8 mouse cellular contexts compared by ENCODE assay signal in the genomic region with DNA sequence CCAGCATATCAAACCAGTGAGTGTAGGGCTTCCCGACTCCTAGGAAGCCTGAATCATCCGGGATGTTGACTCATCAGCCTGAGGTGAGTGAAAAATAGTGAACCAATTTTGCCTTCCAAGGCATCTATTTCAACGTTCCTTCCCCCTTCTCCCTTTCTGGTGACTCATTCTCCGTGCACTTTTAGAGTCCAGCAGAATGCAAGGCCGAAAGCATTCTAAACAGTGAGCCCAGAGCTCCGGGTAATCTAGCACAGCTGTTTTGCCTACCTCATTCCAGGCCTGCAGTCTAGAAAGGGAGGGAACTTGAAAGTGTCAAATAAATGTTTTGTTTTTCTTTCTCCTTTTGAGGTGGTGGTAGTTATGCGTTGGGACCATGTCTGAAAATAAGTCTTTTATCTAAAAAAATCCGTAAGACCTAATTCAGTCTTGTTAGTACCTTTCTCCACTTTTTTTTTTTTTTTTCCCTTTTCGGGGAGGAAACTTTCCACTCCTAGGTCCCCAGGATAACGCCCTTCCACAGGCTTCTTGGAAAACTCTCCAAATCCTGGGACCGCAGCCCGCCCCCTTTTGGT. TPM values are rescaled to one million over a fixed set of nuclear protein-coding genes. Genes with fewer than 3 reads are reported as not detected.
DNase-seq lines count a peak whose midpoint lies in the region; ATAC-seq lines count a peak whose summit lies in the region.

No protein-coding gene starts in this region.

- H3K4me3 ChIP-seq in embryonic facial prominence, embryonic 13.5 days = peak overlapping the region; percentile 93
- peak overlapping the region; percentile 100 for H3K4me3 ChIP-seq in heart, embryonic 15.5 days
- H3K4me3 ChIP-seq in midbrain, embryonic 11.5 days (ENCODE audit: low read depth, low read length) = peak overlapping the region; percentile 95; the same call in 1 of the 2 replicates

- H3K9me3 ChIP-seq in embryonic facial prominence, embryonic 13.5 days = no peaks in the 10 kb centered on the region
- no peaks in the 10 kb centered on the region for H3K9me3 ChIP-seq in heart, embryonic 15.5 days (replicated peaks)
- no peaks in the 10 kb centered on the region for H3K9me3 ChIP-seq in midbrain, embryonic 11.5 days (ENCODE audit: control insufficient read depth, low read length)

- H3K9ac ChIP-seq in embryonic facial prominence, embryonic 13.5 days = no peak overlapping the region
- no peak overlapping the region for H3K9ac ChIP-seq in heart, embryonic 15.5 days
- no peak overlapping the region for H3K9ac ChIP-seq in midbrain, embryonic 11.5 days (ENCODE audit: low read length)

- no peak for ATAC-seq in embryonic facial prominence, embryonic 13.5 days (ENCODE audit: insufficient number of reproducible peaks, insufficient read depth, low FRiP score, low TSS enrichment, low read depth)
- no peak for ATAC-seq in heart, embryonic 15.5 days (replicated peaks; ENCODE audit: insufficient number of reproducible peaks, insufficient read depth, low FRiP score, low read depth)
- no peak for ATAC-seq in midbrain, embryonic 11.5 days (ENCODE audit: low FRiP score)

- H3K27me3 ChIP-seq in embryonic facial prominence, embryonic 13.5 days = no peaks in the 10 kb centered on the region
- H3K27me3 ChIP-seq in heart, embryonic 15.5 days = no peaks in the 10 kb centered on the region
- H3K27me3 ChIP-seq in midbrain, embryonic 11.5 days (ENCODE audit: control insufficient read depth, insufficient read depth, low read length) = no peaks in the 10 kb centered on the region

- peaks cover 9% of the 10 kb centered on the region; the same call in 1 of the 2 replicates for H3K36me3 ChIP-seq in embryonic facial prominence, embryonic 13.5 days
- no peaks in the 10 kb centered on the region for H3K36me3 ChIP-seq in heart, embryonic 15.5 days
- no peaks in the 10 kb centered on the region for H3K36me3 ChIP-seq in midbrain, embryonic 11.5 days (ENCODE audit: control insufficient read depth, insufficient read depth, low read length)

- peak; percentile 13 for DNase-seq in embryo, embryonic 10 days (ENCODE audit: low spot score)
- no peak for DNase-seq in embryo, embryonic 9.5 days (ENCODE audit: extremely low spot score)
- DNase-seq in NIH3T3 (ENCODE audit: low read depth) = peak; percentile 93
- DNase-seq in kidney, postnatal 36 days = peak; percentile 6 to 15
- no peak for DNase-seq in midbrain, embryonic 11.5 days (ENCODE audit: low spot score, missing footprints)
- DNase-seq in thymus, postnatal 4 days = peak; percentile 12

- peaks cover 15% of the 10 kb centered on the region for H3K4me1 ChIP-seq in embryonic facial prominence, embryonic 13.5 days
- H3K4me1 ChIP-seq in heart, embryonic 15.5 days (replicated peaks) = peaks cover 13% of the 10 kb centered on the region
- peaks cover 4% of the 10 kb centered on the region; the same call in 1 of the 2 replicates for H3K4me1 ChIP-seq in midbrain, embryonic 11.5 days (ENCODE audit: control insufficient read depth, insufficient read depth, low read length)

- peak overlapping the region; percentile 82 for H3K27ac ChIP-seq in embryonic facial prominence, embryonic 13.5 days
- H3K27ac ChIP-seq in heart, embryonic 15.5 days = peak overlapping the region; percentile 99
- no peak overlapping the region for H3K27ac ChIP-seq in midbrain, embryonic 11.5 days (ENCODE audit: low read depth, low read length)

- WGBS in embryonic facial prominence, embryonic 13.5 days = 9% methylated on average over 12 of the region's 12 CpGs
- WGBS in heart, embryonic 15.5 days = 8% methylated on average over 12 of the region's 12 CpGs
- 28% methylated on average over 12 of the region's 12 CpGs for WGBS in midbrain, embryonic 11.5 days

- H3K4me2 ChIP-seq in embryonic facial prominence, embryonic 13.5 days = peak overlapping the region; percentile 48
- H3K4me2 ChIP-seq in heart, embryonic 15.5 days = peak overlapping the region; percentile 56
- no peak overlapping the region for H3K4me2 ChIP-seq in midbrain, embryonic 11.5 days

RNA-seq across cellular contexts. Expression of gene Rtn4, which starts 0.6 kb away (rescaled TPM):
- polyA plus RNA-seq in embryonic facial prominence, embryonic 13.5 days (2015; fragmentation: Nextera tagmentation; extraction: Ambion mirVana) = 65.8 and 68.3 TPM in 2 replicates
- polyA plus RNA-seq in heart, embryonic 15.5 days (2015; fragmentation: Nextera tagmentation; extraction: Ambion mirVana) = 57.4 and 59.5 TPM in 2 replicates
- 75.3 and 78.3 TPM in 2 replicates for polyA plus RNA-seq in midbrain, embryonic 11.5 days (2014; fragmentation: Nextera tagmentation; extraction: Ambion mirVana)

Comparison
In these comparisons a context has a peak if more than half of its experiments do, and no peak if none do; other contexts are left out.
1. DNase-seq: peak in embryo, embryonic 10 days (single experiment), NIH3T3 (single experiment), kidney, postnatal 36 days (2 of 2) and thymus, postnatal 4 days (single experiment); none in embryo, embryonic 9.5 days (single experiment) and midbrain, embryonic 11.5 days (single experiment).
2. Peak in every context shown above with its lines, with median percentiles within 50 percentile points of each other: H3K4me3 ChIP-seq.